ENCODE assay signal across 9 mouse cellular contexts in the genomic region with DNA sequence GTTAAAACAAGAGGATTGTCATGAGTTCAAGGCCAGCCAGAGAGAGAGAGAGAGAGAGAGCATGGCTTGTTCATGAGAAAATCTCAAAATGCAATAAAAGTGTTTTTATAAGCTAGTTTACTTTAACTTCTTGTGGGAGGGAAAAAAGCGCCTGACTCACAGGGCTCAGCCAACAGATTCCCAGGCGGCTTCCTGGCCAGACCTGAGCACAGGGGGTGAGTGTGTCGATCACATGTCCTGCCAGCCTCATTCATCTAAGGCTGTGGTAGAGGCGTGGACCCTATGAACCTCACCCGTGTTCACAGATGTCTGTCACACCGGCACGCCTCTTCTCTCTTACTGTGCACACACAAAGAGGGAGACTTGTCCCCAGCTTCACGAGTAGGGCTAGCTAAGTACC.
DNase-seq lines count a peak whose midpoint lies in the region; ATAC-seq and TF ChIP-seq lines count a peak whose summit lies in the region.
"Had no signal": no experiment of that assay in that cellular context is flagged by ENCODE, and none has a peak within 500 bp of the region (broad histone marks: within the 10 kb centered on the region; RNA-seq: fewer than 3 reads in every experiment).

No protein-coding gene starts in this region.

- H3K9me3 ChIP-seq in heart, embryonic 16.5 days (replicated peaks; ENCODE audit: control insufficient read depth, low read length): no peaks in the 10 kb centered on the region
- no peaks in the 10 kb centered on the region for H3K9me3 ChIP-seq in heart, embryonic 11.5 days (replicated peaks; ENCODE audit: control insufficient read depth, low read length)
- no peaks in the 10 kb centered on the region for H3K9me3 ChIP-seq in embryonic facial prominence, embryonic 15.5 days (replicated peaks)
- no peaks in the 10 kb centered on the region for H3K9me3 ChIP-seq in limb, embryonic 12.5 days
- H3K9me3 ChIP-seq in forebrain, postnatal 0 days (ENCODE audit: low read length): no peaks in the 10 kb centered on the region

- no peak for TF ChIP-seq CTCF in forebrain, postnatal 0 days (IDR thresholded peaks at IDR 0.05; ENCODE audit: low read depth)

- no peak overlapping the region for H3K9ac ChIP-seq in heart, embryonic 16.5 days (ENCODE audit: low read length)
- no peak overlapping the region for H3K9ac ChIP-seq in heart, embryonic 11.5 days (ENCODE audit: low read depth, low read length)
- H3K9ac ChIP-seq in embryonic facial prominence, embryonic 15.5 days: no peak overlapping the region
- H3K9ac ChIP-seq in limb, embryonic 12.5 days (replicated peaks): 0 out of 2 replicates have a peak overlapping the region, but pooled peaks have one; percentile 31
- no peak overlapping the region for H3K9ac ChIP-seq in forebrain, postnatal 0 days

- 70% methylated on average over 8 of the region's 8 CpGs for WGBS in heart, embryonic 16.5 days
- WGBS in heart, embryonic 11.5 days (ENCODE audit: insufficient replicate concordance): 74% methylated on average over 8 of the region's 8 CpGs
- 65% methylated on average over 8 of the region's 8 CpGs for WGBS in embryonic facial prominence, embryonic 15.5 days
- 65% methylated on average over 8 of the region's 8 CpGs for WGBS in limb, embryonic 12.5 days
- 79% methylated on average over 8 of the region's 8 CpGs for WGBS in forebrain, postnatal 0 days

- H3K27me3 ChIP-seq in heart, embryonic 16.5 days (ENCODE audit: control insufficient read depth, insufficient read depth, low read length): no peaks in the 10 kb centered on the region
- H3K27me3 ChIP-seq in heart, embryonic 11.5 days (ENCODE audit: control insufficient read depth, insufficient read depth, low read length): no peaks in the 10 kb centered on the region
- no peaks in the 10 kb centered on the region for H3K27me3 ChIP-seq in embryonic facial prominence, embryonic 15.5 days
- no peaks in the 10 kb centered on the region for H3K27me3 ChIP-seq in limb, embryonic 12.5 days
- no peaks in the 10 kb centered on the region for H3K27me3 ChIP-seq in forebrain, postnatal 0 days (ENCODE audit: insufficient read depth, low read length)

- H3K4me3 ChIP-seq in heart, embryonic 16.5 days (ENCODE audit: low read length): no peak overlapping the region
- H3K4me3 ChIP-seq in heart, embryonic 11.5 days (ENCODE audit: low read depth, low read length): no peak overlapping the region
- H3K4me3 ChIP-seq in embryonic facial prominence, embryonic 15.5 days (replicated peaks): no peak overlapping the region
- no peak overlapping the region for H3K4me3 ChIP-seq in limb, embryonic 12.5 days (replicated peaks)
- no peak overlapping the region for H3K4me3 ChIP-seq in forebrain, postnatal 0 days (ENCODE audit: low read depth, low read length)

- peak; percentile 87 for DNase-seq in NIH3T3 (ENCODE audit: low read depth)
- no peak for DNase-seq in forebrain, postnatal 0 days
- DNase-seq in cerebellum, postnatal 10 days: no peak
- DNase-seq in right cerebral cortex, postnatal 10 days (ENCODE audit: low spot score in 2 of 2): no peak

- H3K27ac ChIP-seq in heart, embryonic 16.5 days (ENCODE audit: low read length): peak overlapping the region; percentile 69
- no peak overlapping the region for H3K27ac ChIP-seq in heart, embryonic 11.5 days (ENCODE audit: low read depth, low read length)
- peak overlapping the region; percentile 68 for H3K27ac ChIP-seq in embryonic facial prominence, embryonic 15.5 days (replicated peaks)
- H3K27ac ChIP-seq in limb, embryonic 12.5 days: peak overlapping the region; percentile 73
- no peak overlapping the region for H3K27ac ChIP-seq in forebrain, postnatal 0 days (ENCODE audit: low read depth, low read length)

- H3K4me1 ChIP-seq in heart, embryonic 16.5 days (ENCODE audit: control insufficient read depth, insufficient read depth, low read length): peaks cover 17% of the 10 kb centered on the region
- H3K4me1 ChIP-seq in heart, embryonic 11.5 days (ENCODE audit: control insufficient read depth, insufficient read depth, low read length): peaks cover 21% of the 10 kb centered on the region
- peaks cover 25% of the 10 kb centered on the region for H3K4me1 ChIP-seq in embryonic facial prominence, embryonic 15.5 days
- peaks cover 19% of the 10 kb centered on the region for H3K4me1 ChIP-seq in limb, embryonic 12.5 days (replicated peaks)
- no peaks in the 10 kb centered on the region for H3K4me1 ChIP-seq in forebrain, postnatal 0 days (ENCODE audit: insufficient read depth)

- no peak overlapping the region for H3K4me2 ChIP-seq in heart, embryonic 16.5 days (ENCODE audit: low read depth, low read length)
- H3K4me2 ChIP-seq in heart, embryonic 11.5 days: no peak overlapping the region
- H3K4me2 ChIP-seq in embryonic facial prominence, embryonic 15.5 days (replicated peaks): no peak overlapping the region
- no peak overlapping the region for H3K4me2 ChIP-seq in limb, embryonic 12.5 days
- no peak overlapping the region for H3K4me2 ChIP-seq in forebrain, postnatal 0 days (ENCODE audit: low read depth)

- peak; percentile 41; the same call in 1 of the 2 replicates for ATAC-seq in heart, embryonic 16.5 days (replicated peaks; ENCODE audit: extremely low read depth, insufficient read depth, low FRiP score)
- no peak for ATAC-seq in heart, embryonic 11.5 days (replicated peaks; ENCODE audit: insufficient number of reproducible peaks, low FRiP score, low TSS enrichment)
- 0 out of 2 replicates have a peak, but pooled peaks have one; percentile 32 for ATAC-seq in embryonic facial prominence, embryonic 15.5 days (ENCODE audit: insufficient number of reproducible peaks, low FRiP score, low TSS enrichment, low read depth)
- peak; percentile 48; the same call in 1 of the 2 replicates for ATAC-seq in limb, embryonic 12.5 days (ENCODE audit: insufficient number of reproducible peaks, insufficient read depth, low FRiP score, low TSS enrichment, low read depth)
- no peak for ATAC-seq in forebrain, postnatal 0 days
- ATAC-seq: midbrain, embryonic 16.5 days had no signal

- H3K36me3 ChIP-seq in heart, embryonic 16.5 days (ENCODE audit: control insufficient read depth, insufficient read depth): peaks cover 24% of the 10 kb centered on the region
- H3K36me3 ChIP-seq in heart, embryonic 11.5 days (ENCODE audit: control insufficient read depth, insufficient read depth, low read length): peaks cover 6% of the 10 kb centered on the region
- peaks cover 17% of the 10 kb centered on the region for H3K36me3 ChIP-seq in embryonic facial prominence, embryonic 15.5 days
- H3K36me3 ChIP-seq in limb, embryonic 12.5 days: peaks cover 20% of the 10 kb centered on the region
- H3K36me3 ChIP-seq in forebrain, postnatal 0 days (ENCODE audit: insufficient read depth): 0 out of 2 replicates have a peak, but pooled peaks cover 3% of the 10 kb centered on the region

Comparison
In these comparisons a context has a peak if more than half of its experiments do, and no peak if none do; other contexts are left out.
1. ATAC-seq: peak in heart, embryonic 16.5 days (single experiment), embryonic facial prominence, embryonic 15.5 days (single experiment) and limb, embryonic 12.5 days (single experiment); none in heart, embryonic 11.5 days (single experiment) and forebrain, postnatal 0 days (single experiment).
2. H3K27ac ChIP-seq: peak in heart, embryonic 16.5 days (single experiment), embryonic facial prominence, embryonic 15.5 days (single experiment) and limb, embryonic 12.5 days (single experiment); none in heart, embryonic 11.5 days (single experiment) and forebrain, postnatal 0 days (single experiment).